Mouse (Mus musculus) bone marrow, adult 2 months (tissue): ENCODE measurements around the gene Lysmd4.

Experiments
- CTCF ChIP-seq: fragments of 200-500 bp; IDR thresholded peaks from 2 replicates; pipeline ENCODE4 v1.5.1; 2011; ENCODE audit warnings: low read length, control low read depth; ENCODE audit not compliant: control insufficient read depth, insufficient read depth
- POLR2A ChIP-seq: fragments of 200-500 bp; IDR thresholded peaks from 2 replicates; pipeline ENCODE4 v1.6.1; 2011; ENCODE audit warnings: low read depth, mild to moderate bottlenecking, control low read depth, low read length, borderline replicate concordance; ENCODE audit not compliant: control insufficient read depth

DNA sequence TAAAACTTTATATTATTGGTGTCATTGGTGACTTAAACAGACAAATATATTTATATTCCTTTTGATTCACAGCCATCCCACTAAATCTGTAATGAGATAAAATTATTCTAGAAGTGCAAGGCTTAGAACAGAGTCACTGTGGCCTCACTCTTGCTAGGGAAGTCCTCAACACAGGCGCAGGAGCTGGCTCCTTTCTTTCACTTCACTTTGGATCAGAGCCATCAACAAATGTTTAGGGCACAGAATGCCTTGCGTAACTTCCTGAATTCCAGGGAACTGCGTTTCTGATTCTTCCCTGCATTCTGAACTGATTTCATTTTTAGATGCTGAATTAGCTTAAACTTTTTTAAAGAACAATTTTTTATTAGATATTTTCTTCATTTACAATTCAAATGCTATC is 19.6 kb downstream of the Lysmd4 start:
- TF ChIP-seq CTCF (no peak), POLR2A (no peak)
